Mouse (Mus musculus) testis, postnatal 14 days (tissue): ENCODE measurements around the gene Opn3.

ENCODE experiments used
- DNase-seq: peaks from one replicate; pipeline ENCODE4 v3.0.0; 2021; ENCODE audit warnings: low spot score

The Opn3 gene

DNA sequence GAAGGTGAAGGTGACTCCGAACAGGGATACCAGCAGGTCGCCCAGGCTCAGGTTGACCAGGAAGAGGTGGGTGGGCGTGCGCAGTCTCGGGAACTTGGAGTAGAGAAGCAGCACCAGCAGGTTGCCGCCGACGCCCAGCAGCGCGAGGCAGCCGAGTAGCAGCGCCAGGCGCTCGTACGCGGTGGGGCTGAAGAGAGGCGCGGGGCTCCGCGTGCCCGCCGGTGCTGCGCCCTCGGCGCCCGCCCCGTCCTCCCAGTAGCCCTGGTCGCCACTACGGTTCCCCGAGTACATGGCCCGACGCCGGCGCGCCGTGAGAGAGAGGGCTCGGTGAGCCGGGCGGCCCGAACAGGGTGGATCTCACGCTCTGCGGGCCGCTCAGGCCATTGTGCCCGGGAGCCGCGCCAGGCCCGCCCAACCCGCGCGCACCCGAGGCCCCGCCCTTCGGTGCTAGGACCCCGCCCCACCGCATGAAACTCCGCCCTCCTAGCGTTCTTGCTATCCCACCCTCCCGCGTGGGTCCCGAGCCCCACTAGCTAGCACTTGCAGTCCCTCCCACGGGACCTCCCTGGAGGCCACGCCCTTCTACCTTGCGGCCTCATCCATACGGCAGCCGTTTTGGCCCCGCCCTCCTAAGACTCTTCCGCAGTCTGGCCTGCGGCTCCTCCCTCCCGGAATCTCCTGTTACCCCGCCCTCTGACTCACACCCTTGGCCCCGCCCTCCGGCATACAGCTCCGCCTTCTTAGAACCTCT lies at the start of gene Opn3, which contains the start of gene Chml:
Gene Opn3 (minus strand): TSS at position 531 of the 751 bp plus-strand sequence.
Gene Chml (minus strand): TSS at position 656 of the 751 bp plus-strand sequence.
- DNase-seq = peak; percentile 100

DNA sequence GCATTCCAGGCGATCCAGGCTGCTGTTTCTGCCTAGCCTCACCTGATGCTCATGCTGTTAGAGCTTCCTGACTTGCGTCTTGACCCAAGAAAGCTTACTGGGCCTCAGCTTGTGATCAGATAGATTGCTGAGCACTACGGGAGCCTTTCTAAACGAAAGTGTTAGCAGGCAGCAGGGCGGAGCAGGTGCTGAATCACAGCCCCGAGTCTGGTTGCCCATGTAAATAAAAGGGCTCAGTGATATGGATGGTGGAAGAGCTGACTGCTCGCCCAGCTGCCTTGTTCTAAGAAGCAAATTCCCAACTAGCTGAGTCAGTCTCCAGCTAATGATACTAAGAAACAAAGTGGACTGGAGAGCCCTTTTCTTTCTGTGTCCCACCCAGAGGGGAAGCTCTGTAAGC lies 33.2 kb upstream of the Opn3 start:
- no peak for DNase-seq

GRCm38 (mm10) chr1:175716832-175717231 lies 24.3 kb upstream of the Opn3 start:
- DNase-seq = no peak

GRCm38 (mm10) chr1:175712338-175712909 lies 19.8 kb upstream of the Opn3 start:
- no peak for DNase-seq

DNA sequence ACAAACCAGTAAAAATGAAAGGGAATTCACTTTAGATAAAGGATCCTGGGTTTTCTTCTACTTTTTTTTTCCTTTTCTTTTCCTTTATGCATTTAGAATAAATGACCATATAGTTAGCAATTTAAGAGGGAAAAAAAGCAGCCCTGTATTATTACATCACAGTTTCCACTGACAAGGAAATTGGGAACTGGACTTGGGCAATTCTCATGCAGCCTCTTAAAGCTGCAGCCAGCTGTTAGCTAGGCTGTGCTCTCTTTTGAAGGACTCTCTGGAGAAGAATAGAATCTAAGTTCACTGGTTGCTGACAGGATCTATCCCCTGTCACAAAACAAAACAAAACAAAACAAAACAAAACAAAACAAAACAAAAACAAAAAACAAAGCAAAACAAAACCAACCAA lies 15.4 kb upstream of the Opn3 start:
- no peak for DNase-seq

GRCm38 (mm10) chr1:175707599-175707998 lies 15.0 kb upstream of the Opn3 start:
- DNase-seq = no peak

DNA sequence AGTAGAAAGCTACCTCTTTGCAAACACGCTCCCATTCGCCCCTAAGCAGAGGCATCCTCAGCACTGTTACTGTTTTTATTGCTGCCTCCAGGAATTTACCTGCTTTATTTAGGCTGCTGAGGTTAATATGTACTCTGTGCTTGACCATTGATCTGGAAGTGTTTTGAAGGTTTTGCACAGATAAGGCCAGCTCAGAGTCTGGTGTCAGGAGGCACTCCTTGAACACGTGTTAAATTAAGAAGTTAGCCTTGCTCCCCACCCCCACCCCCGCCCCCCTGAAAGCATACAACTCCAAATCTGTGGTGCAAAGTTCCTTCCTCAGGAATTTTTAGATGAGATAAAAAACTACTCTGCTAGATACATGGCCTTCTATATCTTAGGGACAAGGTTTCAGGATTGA lies 8.6 kb upstream of the Opn3 start:
- no peak for DNase-seq

DNA sequence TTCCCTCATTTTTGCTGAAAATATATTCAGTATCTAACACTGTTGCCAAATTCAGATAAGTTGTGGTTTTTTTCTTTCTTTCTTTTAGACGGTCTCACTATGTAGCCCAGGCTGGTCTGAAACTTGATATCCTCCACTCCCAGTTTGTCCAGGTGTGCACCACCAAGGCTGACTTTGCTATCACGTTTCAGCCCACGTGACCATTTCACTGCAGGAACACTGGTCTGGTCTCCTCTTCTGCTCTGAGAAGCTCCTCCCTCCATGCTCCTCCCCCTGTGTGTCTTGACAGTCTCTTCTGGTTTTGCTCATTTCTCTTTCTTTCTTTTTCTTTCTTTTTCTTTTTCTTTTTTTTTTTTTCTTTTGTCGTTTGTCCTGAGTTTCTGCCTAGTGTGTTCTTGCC lies 7.2 kb upstream of the Opn3 start:
- peak; percentile 52 for DNase-seq

- DNase-seq = no peak
Observed at GRCm38 (mm10) chr1:175699375-175699774, 6.8 kb upstream of the Opn3 start.

DNA sequence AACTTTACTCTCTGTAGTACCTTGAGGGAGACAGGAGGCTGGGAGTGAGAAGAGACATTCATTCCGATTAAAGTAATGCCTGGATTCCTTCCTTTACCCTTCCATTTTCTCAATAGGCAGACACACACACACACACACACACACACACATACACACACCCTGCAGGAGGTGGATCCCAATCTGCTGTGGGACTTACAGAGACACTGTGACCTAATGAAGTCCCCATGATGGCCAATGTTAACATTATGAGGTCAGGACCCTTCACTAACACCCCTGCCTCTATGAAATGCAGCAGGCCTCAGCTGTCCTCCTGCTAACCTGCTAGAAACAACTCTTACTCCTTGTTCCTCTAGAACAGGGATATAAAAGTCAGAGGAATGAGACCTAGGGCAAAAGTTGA lies 5.7 kb upstream of the Opn3 start, which contains the start of gene Wdr64:
Gene Wdr64 (plus strand): TSS at position 301 of the 400 bp plus-strand sequence.
- DNase-seq = no peak

- no peak for DNase-seq
Observed at GRCm38 (mm10) chr1:175693429-175693960, 919 bp upstream of the Opn3 start.

DNA sequence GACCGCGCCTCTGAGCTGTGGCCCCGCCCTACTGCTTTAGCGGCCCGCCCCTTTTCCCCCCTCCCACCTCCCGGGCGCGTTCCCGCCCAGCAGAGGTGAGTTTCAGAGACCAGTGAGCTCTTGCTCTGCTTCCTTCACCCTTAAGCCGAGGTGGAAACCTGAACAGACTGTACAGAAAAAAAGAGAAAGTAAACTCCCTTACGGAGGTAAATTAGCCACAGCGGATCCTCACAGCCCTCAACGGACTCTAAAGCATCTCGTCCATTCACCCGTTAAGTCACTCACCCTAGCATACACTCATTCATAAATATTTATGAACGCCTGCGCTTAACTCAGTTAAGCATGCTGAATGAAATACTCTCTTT lies 403 bp upstream of the Opn3 start:
- no peak for DNase-seq

DNA sequence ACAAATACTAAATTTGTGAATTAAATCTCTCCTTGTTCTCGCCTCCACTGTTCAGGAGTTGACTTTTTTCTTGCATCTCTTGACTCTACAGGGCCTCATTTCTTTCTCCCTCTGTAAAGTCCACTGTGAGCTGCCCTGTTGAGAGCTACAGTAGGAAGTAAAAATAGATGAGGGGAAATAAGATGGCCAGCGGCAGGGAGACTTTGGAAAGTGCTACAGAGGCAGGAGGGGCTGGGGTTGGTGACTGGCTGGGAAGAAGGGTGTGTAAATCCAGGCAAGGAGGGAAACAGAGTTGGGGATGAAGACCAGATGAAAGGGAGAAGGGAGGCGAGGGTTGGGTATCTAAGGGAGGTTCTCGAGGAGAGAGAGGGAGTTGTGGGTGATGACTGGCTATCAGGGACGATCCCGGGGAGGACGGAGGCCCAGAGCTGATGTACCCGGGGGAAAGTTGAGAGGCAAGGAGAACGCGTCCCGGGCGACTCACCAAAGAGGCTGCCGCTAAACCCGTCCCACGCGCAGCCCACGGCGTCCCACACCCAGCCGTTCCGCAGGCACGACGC lies 810 bp downstream of the Opn3 start:
- DNase-seq = no peak

DNA sequence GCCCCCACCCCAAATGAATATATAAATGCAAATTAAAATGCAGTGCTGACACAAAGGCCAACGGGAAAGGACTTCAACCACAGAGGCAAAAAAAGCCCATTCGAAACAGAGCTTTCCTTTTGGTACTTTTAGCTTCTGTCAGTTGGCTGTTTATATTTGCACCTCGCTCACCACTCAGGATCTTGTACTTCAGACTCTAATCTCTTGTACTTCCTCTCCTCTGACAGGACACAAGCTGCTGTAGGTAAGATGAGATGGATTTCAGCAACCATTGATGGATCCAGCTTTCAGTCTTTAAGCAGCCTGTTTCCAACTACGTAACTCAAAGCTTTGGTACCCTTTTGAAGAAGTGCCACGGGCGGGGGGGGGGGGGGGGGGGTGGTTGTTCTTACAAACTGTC lies 11.6 kb downstream of the Opn3 start:
- DNase-seq = no peak

DNA sequence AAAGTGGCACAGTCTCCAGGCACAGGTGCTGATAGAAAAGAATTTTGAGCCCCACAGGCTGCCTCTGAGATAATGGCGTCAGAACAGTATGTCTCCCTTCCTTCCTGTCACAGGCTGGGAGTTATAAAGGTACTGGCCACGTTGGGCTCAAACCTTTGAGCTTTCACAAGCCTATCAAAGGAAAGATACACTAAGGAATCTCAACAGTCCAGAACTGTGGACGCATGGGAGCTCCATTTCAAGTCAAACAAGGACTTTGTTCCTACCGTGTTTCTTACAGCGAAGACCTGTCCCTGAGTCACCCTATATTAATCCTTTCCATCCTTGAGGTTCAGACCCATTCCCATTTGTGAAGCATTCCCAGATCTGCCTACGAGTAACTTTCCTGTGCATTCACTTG lies 15.1 kb downstream of the Opn3 start:
- DNase-seq = no peak

DNA sequence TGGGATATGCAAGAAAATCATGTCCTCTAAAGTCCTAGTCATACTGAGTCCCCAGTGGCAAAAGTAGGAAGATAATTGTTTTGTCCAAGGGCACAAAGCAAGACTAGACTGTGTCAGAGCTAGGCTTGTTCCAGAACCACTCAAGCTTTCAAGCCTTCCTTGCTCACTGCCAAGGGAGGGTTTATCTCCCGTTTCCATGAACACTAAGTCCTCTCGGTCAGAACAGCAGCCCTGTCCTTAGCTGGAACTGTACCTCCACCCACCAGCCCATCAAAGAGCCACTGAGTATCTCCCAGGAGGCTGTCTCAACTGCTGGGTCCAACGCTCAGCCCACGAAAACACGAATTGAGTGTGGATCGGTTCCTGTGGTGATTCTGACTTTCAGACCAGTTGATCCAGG lies 17.5 kb downstream of the Opn3 start:
- DNase-seq = no peak

- DNase-seq = no peak
Observed at GRCm38 (mm10) chr1:175673563-175674325, 18.8 kb downstream of the Opn3 start.

DNA sequence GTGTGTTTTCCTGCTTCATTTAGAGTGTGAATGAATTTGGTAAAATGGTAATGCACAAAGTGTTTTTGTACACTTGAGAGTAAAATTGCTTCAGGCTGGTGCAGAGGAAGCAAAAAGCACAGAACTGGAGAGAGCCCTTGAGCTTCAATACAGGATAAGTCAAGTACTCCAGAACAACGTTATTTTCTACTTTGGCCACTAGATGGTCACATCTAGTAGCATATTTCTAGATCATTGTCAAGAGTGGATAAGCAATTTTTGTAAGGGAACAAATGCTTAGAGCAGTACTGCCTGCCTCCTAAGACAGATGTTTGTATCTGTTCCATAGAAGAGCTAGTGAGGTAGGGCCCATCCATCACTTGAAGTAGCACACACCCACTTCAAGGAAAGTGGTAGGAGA lies 20.9 kb downstream of the Opn3 start:
- DNase-seq = no peak

DNA sequence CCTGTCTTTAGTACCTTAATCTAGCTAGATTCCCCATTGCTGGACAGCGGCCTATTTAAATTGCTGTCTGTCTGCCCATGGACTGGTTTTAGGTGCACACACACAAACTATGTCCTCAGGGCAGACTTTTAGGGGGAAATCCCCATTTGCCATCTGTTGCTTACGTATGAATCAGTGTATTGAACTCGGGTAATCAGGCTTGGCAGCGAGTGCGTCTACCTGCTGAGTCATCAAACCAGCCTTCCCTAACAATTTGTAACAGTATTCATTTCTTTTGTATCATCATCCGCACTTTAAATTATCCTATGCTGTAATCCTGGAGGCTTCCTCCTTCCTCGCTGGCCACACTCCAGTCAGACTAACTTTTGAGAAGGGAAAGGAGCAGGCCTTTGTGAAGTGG lies 22.5 kb downstream of the Opn3 start:
- DNase-seq = no peak

DNA sequence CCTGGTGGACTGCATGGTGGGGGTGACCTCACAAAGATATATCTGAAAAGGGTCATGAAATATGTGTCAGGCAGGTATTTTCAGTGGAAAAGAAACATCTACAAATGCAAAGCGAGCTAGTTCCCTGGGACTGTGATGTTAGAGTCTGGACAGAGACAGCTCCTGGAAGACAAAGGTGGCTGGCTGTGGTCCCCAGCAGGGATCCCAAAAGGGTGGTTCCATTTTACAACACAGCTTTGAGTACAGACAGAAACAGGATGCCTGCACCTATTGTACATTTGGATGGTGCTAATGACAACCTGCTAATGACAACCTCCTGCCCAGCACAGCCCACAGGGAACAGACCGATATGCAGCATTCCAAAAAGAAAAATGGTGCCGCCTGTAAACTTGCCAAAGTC lies 23.1 kb downstream of the Opn3 start:
- DNase-seq = no peak

- DNase-seq = no peak
Observed at GRCm38 (mm10) chr1:175668666-175669405, 23.7 kb downstream of the Opn3 start.

GRCm38 (mm10) chr1:175659900-175660299 lies 32.7 kb downstream of the Opn3 start:
- no peak for DNase-seq
